Mouse (Mus musculus): ENCODE measurements at regions not wholly inside any gene's neighbourhood (a gene's known extent, or its start where the extent isn't known, plus 50 kb on each side); places are given as distances from the start of the nearest gene placed in this dataset.

GRCm38 (mm10) chr1:143946933-143947332 lies 57.0 kb downstream of the Rgs2 start:
- ATAC-seq (ENCODE audit: low FRiP score) = no peak
- Histone ChIP-seq H3K4me3 (replicated peaks) (no peak overlapping the region), H3K27ac (replicated peaks) (no peak overlapping the region), H3K4me2 (no peak overlapping the region), H3K9ac (replicated peaks) (no peak overlapping the region), H3K36me3 (no peaks in the 10 kb centered on the region), H3K27me3 (replicated peaks) (no peaks in the 10 kb centered on the region), H3K4me1 (no peaks in the 10 kb centered on the region), H3K9me3 (replicated peaks) (no peaks in the 10 kb centered on the region)

GRCm38 (mm10) chr1:143941465-143941864 lies 62.5 kb downstream of the Rgs2 start:
- no peaks in the 10 kb centered on the region for H3K27me3 ChIP-seq (replicated peaks)
- H3K36me3 ChIP-seq = no peaks in the 10 kb centered on the region
- no peak overlapping the region for H3K27ac ChIP-seq (replicated peaks)
- no peaks in the 10 kb centered on the region for H3K9me3 ChIP-seq (replicated peaks)
- no peak overlapping the region for H3K4me2 ChIP-seq
- no peak overlapping the region for H3K9ac ChIP-seq (replicated peaks)
- WGBS = 43% methylated on average over 5 of the region's 5 CpGs
- peak; percentile 51; the same call in 1 of the 2 replicates for ATAC-seq (ENCODE audit: low FRiP score)
- H3K4me3 ChIP-seq (replicated peaks) = no peak overlapping the region
- no peaks in the 10 kb centered on the region for H3K4me1 ChIP-seq

GRCm38 (mm10) chr1:143939511-143939910 lies 64.5 kb downstream of the Rgs2 start:
- Histone ChIP-seq H3K36me3 (no peaks in the 10 kb centered on the region), H3K4me3 (replicated peaks) (no peak overlapping the region), H3K4me2 (no peak overlapping the region), H3K27ac (replicated peaks) (no peak overlapping the region), H3K9ac (replicated peaks) (no peak overlapping the region), H3K27me3 (replicated peaks) (no peaks in the 10 kb centered on the region), H3K4me1 (no peaks in the 10 kb centered on the region), H3K9me3 (replicated peaks) (no peaks in the 10 kb centered on the region)
- no peak for ATAC-seq (ENCODE audit: low FRiP score)
- WGBS = 57% methylated on average over 2 of the region's 2 CpGs

GRCm38 (mm10) chr1:143938569-143938968 lies 65.4 kb downstream of the Rgs2 start:
- ATAC-seq (ENCODE audit: low FRiP score) = peak; percentile 45; the same call in 1 of the 2 replicates
- H3K4me3 ChIP-seq (replicated peaks) = no peak overlapping the region
- H3K9me3 ChIP-seq (replicated peaks) = no peaks in the 10 kb centered on the region
- no peaks in the 10 kb centered on the region for H3K4me1 ChIP-seq
- no peaks in the 10 kb centered on the region for H3K36me3 ChIP-seq
- 64% methylated on average over 3 of the region's 3 CpGs for WGBS
- no peak overlapping the region for H3K27ac ChIP-seq (replicated peaks)
- H3K9ac ChIP-seq (replicated peaks) = no peak overlapping the region
- no peaks in the 10 kb centered on the region for H3K27me3 ChIP-seq (replicated peaks)
- no peak overlapping the region for H3K4me2 ChIP-seq

GRCm38 (mm10) chr1:143930798-143931197 lies 73.2 kb downstream of the Rgs2 start:
- Histone ChIP-seq H3K27me3 (replicated peaks) (no peaks in the 10 kb centered on the region), H3K36me3 (no peaks in the 10 kb centered on the region), H3K9me3 (replicated peaks) (no peaks in the 10 kb centered on the region), H3K9ac (replicated peaks) (no peak overlapping the region), H3K4me1 (no peaks in the 10 kb centered on the region), H3K27ac (replicated peaks) (no peak overlapping the region), H3K4me2 (no peak overlapping the region), H3K4me3 (replicated peaks) (no peak overlapping the region)
- ATAC-seq (ENCODE audit: low FRiP score) = no peak
- 76% methylated on average over 3 of the region's 3 CpGs for WGBS

- Histone ChIP-seq H3K4me3 (replicated peaks) (no peak overlapping the region), H3K9ac (replicated peaks) (no peak overlapping the region), H3K27me3 (replicated peaks) (no peaks in the 10 kb centered on the region), H3K4me1 (no peaks in the 10 kb centered on the region), H3K27ac (replicated peaks) (no peak overlapping the region), H3K9me3 (replicated peaks) (no peaks in the 10 kb centered on the region), H3K4me2 (no peak overlapping the region), H3K36me3 (no peaks in the 10 kb centered on the region)
- whole genome bisulfite sequencing = 51% methylated on average over 5 of the region's 5 CpGs
- no peak for ATAC-seq (ENCODE audit: low FRiP score)
These were observed 74.3 kb downstream of the Rgs2 start for GRCm38 (mm10) chr1:143929567-143930165.

- no peak overlapping the region for H3K4me3 ChIP-seq (replicated peaks)
- no peaks in the 10 kb centered on the region for H3K9me3 ChIP-seq (replicated peaks)
- no peaks in the 10 kb centered on the region for H3K27me3 ChIP-seq (replicated peaks)
- no peak overlapping the region for H3K9ac ChIP-seq (replicated peaks)
- no peak overlapping the region for H3K4me2 ChIP-seq
- 50% methylated on average over 1 of the region's 1 CpGs for WGBS
- no peaks in the 10 kb centered on the region for H3K36me3 ChIP-seq
- H3K27ac ChIP-seq (replicated peaks) = no peak overlapping the region
- H3K4me1 ChIP-seq = 0 out of 2 replicates have a peak, but pooled peaks cover 6% of the 10 kb centered on the region
- no peak for ATAC-seq (ENCODE audit: low FRiP score)
These were observed 81.5 kb downstream of the Rgs2 start for GRCm38 (mm10) chr1:143922499-143922898.

- WGBS = 17% methylated on average over 7 of the region's 7 CpGs
- Histone ChIP-seq H3K4me1 (0 out of 2 replicates have a peak, but pooled peaks cover 6% of the 10 kb centered on the region), H3K27me3 (replicated peaks) (no peaks in the 10 kb centered on the region), H3K27ac (replicated peaks) (no peak overlapping the region), H3K9ac (replicated peaks) (no peak overlapping the region), H3K4me2 (no peak overlapping the region), H3K4me3 (replicated peaks) (no peak overlapping the region), H3K36me3 (no peaks in the 10 kb centered on the region), H3K9me3 (replicated peaks) (no peaks in the 10 kb centered on the region)
- ATAC-seq (ENCODE audit: low FRiP score) = no peak; the same call in 1 of the 2 replicates
These were observed 83.7 kb downstream of the Rgs2 start for GRCm38 (mm10) chr1:143920256-143920655.

- Histone ChIP-seq H3K36me3 (no peaks in the 10 kb centered on the region), H3K4me1 (0 out of 2 replicates have a peak, but pooled peaks cover 6% of the 10 kb centered on the region), H3K27ac (replicated peaks) (no peak overlapping the region), H3K9me3 (replicated peaks) (no peaks in the 10 kb centered on the region), H3K4me2 (no peak overlapping the region), H3K9ac (replicated peaks) (no peak overlapping the region), H3K4me3 (replicated peaks) (no peak overlapping the region), H3K27me3 (replicated peaks) (no peaks in the 10 kb centered on the region)
- ATAC-seq (ENCODE audit: low FRiP score) = no peak
- 82% methylated on average over 5 of the region's 5 CpGs for WGBS
These were observed 85.0 kb downstream of the Rgs2 start for GRCm38 (mm10) chr1:143918949-143919348.

- WGBS = 90% methylated on average over 9 of the region's 9 CpGs
- H3K36me3 ChIP-seq = no peaks in the 10 kb centered on the region
- H3K9ac ChIP-seq (replicated peaks) = no peak overlapping the region
- no peak overlapping the region for H3K4me3 ChIP-seq (replicated peaks)
- no peaks in the 10 kb centered on the region for H3K27me3 ChIP-seq (replicated peaks)
- H3K4me2 ChIP-seq = no peak overlapping the region
- no peak for ATAC-seq (ENCODE audit: low FRiP score)
- no peak overlapping the region for H3K27ac ChIP-seq (replicated peaks)
- no peaks in the 10 kb centered on the region for H3K9me3 ChIP-seq (replicated peaks)
- H3K4me1 ChIP-seq = 0 out of 2 replicates have a peak, but pooled peaks cover 6% of the 10 kb centered on the region
These were observed 85.7 kb downstream of the Rgs2 start for GRCm38 (mm10) chr1:143918146-143918774.

- ATAC-seq (ENCODE audit: low FRiP score) = no peak
- Histone ChIP-seq H3K4me2 (no peak overlapping the region), H3K4me3 (replicated peaks) (no peak overlapping the region), H3K27ac (replicated peaks) (no peak overlapping the region), H3K4me1 (0 out of 2 replicates have a peak, but pooled peaks cover 6% of the 10 kb centered on the region), H3K36me3 (no peaks in the 10 kb centered on the region), H3K9ac (replicated peaks) (no peak overlapping the region), H3K27me3 (replicated peaks) (no peaks in the 10 kb centered on the region), H3K9me3 (replicated peaks) (no peaks in the 10 kb centered on the region)
- WGBS = 70% methylated on average over 5 of the region's 5 CpGs
These were observed 86.3 kb downstream of the Rgs2 start for GRCm38 (mm10) chr1:143917623-143918022.

GRCm38 (mm10) chr1:143916587-143916986 lies 87.4 kb downstream of the Rgs2 start:
- Histone ChIP-seq H3K27me3 (replicated peaks) (no peaks in the 10 kb centered on the region), H3K4me1 (0 out of 2 replicates have a peak, but pooled peaks cover 6% of the 10 kb centered on the region), H3K9ac (replicated peaks) (no peak overlapping the region), H3K27ac (replicated peaks) (no peak overlapping the region), H3K4me2 (no peak overlapping the region), H3K4me3 (replicated peaks) (no peak overlapping the region), H3K9me3 (replicated peaks) (no peaks in the 10 kb centered on the region), H3K36me3 (no peaks in the 10 kb centered on the region)
- no peak for ATAC-seq (ENCODE audit: low FRiP score)
- 82% methylated on average over 9 of the region's 9 CpGs for WGBS
